28 mouse cellular contexts compared by ENCODE assay signal in the genomic region with DNA sequence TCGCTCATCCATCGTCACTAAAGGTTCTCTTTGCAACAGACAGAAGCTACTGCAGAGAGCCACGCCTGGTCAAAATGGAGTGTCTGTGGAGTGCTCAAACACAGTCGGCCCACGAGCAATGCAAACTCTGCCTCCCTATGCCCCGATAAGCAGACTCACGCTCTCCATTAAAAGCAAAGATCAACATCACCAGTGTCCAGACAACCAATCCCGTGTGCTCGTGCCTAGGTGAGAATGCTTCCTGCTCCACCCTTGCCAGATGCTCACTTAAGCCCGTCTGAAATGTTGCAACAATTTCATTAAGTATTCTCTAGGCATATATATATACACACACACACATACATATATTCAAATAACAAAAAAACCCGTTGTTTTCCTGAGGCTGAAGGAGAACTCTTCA. TPM values are rescaled to one million over a fixed set of nuclear protein-coding genes. Genes with fewer than 3 reads are reported as not detected.
DNase-seq lines count a peak whose midpoint lies in the region; ATAC-seq and TF ChIP-seq lines count a peak whose summit lies in the region.
"Had no signal": no experiment of that assay in that cellular context is flagged by ENCODE, and none has a peak within 500 bp of the region (broad histone marks: within the 10 kb centered on the region; RNA-seq: fewer than 3 reads in every experiment).

No protein-coding gene starts in this region.

- WGBS in heart, embryonic 11.5 days (ENCODE audit: insufficient replicate concordance), result 79% methylated on average over 11 of the region's 11 CpGs
- WGBS in heart, embryonic 16.5 days, result 75% methylated on average over 11 of the region's 11 CpGs
- 56% methylated on average over 11 of the region's 11 CpGs for WGBS in lung, embryonic 15.5 days
- whole genome bisulfite sequencing in stomach, postnatal 0 days, result 64% methylated on average over 11 of the region's 11 CpGs

- H3K4me2 ChIP-seq in heart, embryonic 11.5 days, result no peak overlapping the region
- H3K4me2 ChIP-seq in heart, embryonic 16.5 days (ENCODE audit: low read depth, low read length), result no peak overlapping the region
- H3K4me2 ChIP-seq in lung, embryonic 15.5 days, result no peak overlapping the region
- H3K4me2 ChIP-seq in stomach, postnatal 0 days (replicated peaks; ENCODE audit: low read depth), result no peak overlapping the region
- H3K4me2 ChIP-seq: hindbrain, embryonic 14.5 days; kidney, embryonic 15.5 days; limb, embryonic 12.5 days; liver, embryonic 12.5 days; midbrain, embryonic 12.5 days; neural tube, embryonic 13.5 days had no signal

- DNase-seq in heart, adult 8-10 months (ENCODE audit: low spot score), result no peak
- no peak for DNase-seq in heart, postnatal 4 days
- DNase-seq in lung, postnatal 4 days, result no peak
- DNase-seq in stomach, postnatal 0 days (ENCODE audit: low spot score), result peak; percentile 39
- DNase-seq: cerebellum, adult 11 months; cerebellum, adult 9-10 months; cerebellum, postnatal 36 days; gastrocnemius, postnatal 14 days; kidney, adult 18-20 months; kidney, postnatal 25 days; liver, postnatal 0 days; lung, postnatal 36 days; right cerebral cortex, postnatal 4 days; thymus, adult 2 months; thymus, postnatal 36 days had no signal

- H3K36me3 ChIP-seq in heart, embryonic 11.5 days (ENCODE audit: control insufficient read depth, insufficient read depth, low read length), result no peaks in the 10 kb centered on the region
- H3K36me3 ChIP-seq in heart, embryonic 16.5 days (ENCODE audit: control insufficient read depth, insufficient read depth), result no peaks in the 10 kb centered on the region
- H3K36me3 ChIP-seq in lung, embryonic 15.5 days, result no peaks in the 10 kb centered on the region
- H3K36me3 ChIP-seq in stomach, postnatal 0 days (ENCODE audit: control insufficient read depth, insufficient read depth, low read length), result no peaks in the 10 kb centered on the region
- H3K36me3 ChIP-seq: forebrain, embryonic 10.5 days; limb, embryonic 12.5 days; liver, embryonic 12.5 days; midbrain, embryonic 12.5 days; neural tube, embryonic 13.5 days had no signal

- no peak for TF ChIP-seq CTCF in stomach, postnatal 0 days (IDR thresholded peaks at IDR 0.05; ENCODE audit: low read depth)

- H3K4me3 ChIP-seq in heart, embryonic 11.5 days (ENCODE audit: low read depth, low read length), result no peak overlapping the region
- no peak overlapping the region for H3K4me3 ChIP-seq in heart, embryonic 16.5 days (ENCODE audit: low read length)
- H3K4me3 ChIP-seq in lung, embryonic 15.5 days, result no peak overlapping the region
- no peak overlapping the region for H3K4me3 ChIP-seq in stomach, postnatal 0 days (ENCODE audit: low read depth, low read length)
- H3K4me3 ChIP-seq: forebrain, embryonic 10.5 days; kidney, embryonic 15.5 days; limb, embryonic 12.5 days; liver, embryonic 12.5 days; megakaryocyte, embryonic 14.5 days; midbrain, embryonic 12.5 days; neural tube, embryonic 13.5 days had no signal

- no peaks in the 10 kb centered on the region for H3K9me3 ChIP-seq in heart, embryonic 11.5 days (replicated peaks; ENCODE audit: control insufficient read depth, low read length)
- no peaks in the 10 kb centered on the region for H3K9me3 ChIP-seq in heart, embryonic 16.5 days (replicated peaks; ENCODE audit: control insufficient read depth, low read length)
- no peaks in the 10 kb centered on the region for H3K9me3 ChIP-seq in lung, embryonic 15.5 days
- no peaks in the 10 kb centered on the region for H3K9me3 ChIP-seq in stomach, postnatal 0 days (ENCODE audit: control insufficient read depth, low read length)
- H3K9me3 ChIP-seq: forebrain, embryonic 10.5 days; kidney, embryonic 15.5 days; limb, embryonic 12.5 days; liver, embryonic 12.5 days; megakaryocyte, embryonic 14.5 days; midbrain, embryonic 12.5 days; neural tube, embryonic 13.5 days had no signal

- H3K27me3 ChIP-seq in heart, embryonic 11.5 days (ENCODE audit: control insufficient read depth, insufficient read depth, low read length), result no peaks in the 10 kb centered on the region
- H3K27me3 ChIP-seq in heart, embryonic 16.5 days (ENCODE audit: control insufficient read depth, insufficient read depth, low read length), result no peaks in the 10 kb centered on the region
- no peaks in the 10 kb centered on the region for H3K27me3 ChIP-seq in lung, embryonic 15.5 days
- no peaks in the 10 kb centered on the region for H3K27me3 ChIP-seq in stomach, postnatal 0 days (ENCODE audit: control insufficient read depth, insufficient read depth, low read length)
- H3K27me3 ChIP-seq: kidney, embryonic 15.5 days; limb, embryonic 12.5 days; liver, embryonic 12.5 days; megakaryocyte, embryonic 14.5 days; midbrain, embryonic 12.5 days; neural tube, embryonic 13.5 days had no signal

- no peak overlapping the region for H3K9ac ChIP-seq in heart, embryonic 11.5 days (ENCODE audit: low read depth, low read length)
- no peak overlapping the region for H3K9ac ChIP-seq in heart, embryonic 16.5 days (ENCODE audit: low read length)
- H3K9ac ChIP-seq in lung, embryonic 15.5 days, result no peak overlapping the region
- H3K9ac ChIP-seq in stomach, postnatal 0 days (ENCODE audit: low read length), result no peak overlapping the region
- H3K9ac ChIP-seq: hindbrain, embryonic 14.5 days; kidney, embryonic 15.5 days; limb, embryonic 12.5 days; liver, embryonic 12.5 days; liver, postnatal 0 days; midbrain, embryonic 12.5 days; neural tube, embryonic 13.5 days had no signal

- H3K4me1 ChIP-seq in heart, embryonic 11.5 days (ENCODE audit: control insufficient read depth, insufficient read depth, low read length), result peaks cover 71% of the 10 kb centered on the region
- peaks cover 74% of the 10 kb centered on the region for H3K4me1 ChIP-seq in heart, embryonic 16.5 days (ENCODE audit: control insufficient read depth, insufficient read depth, low read length)
- H3K4me1 ChIP-seq in lung, embryonic 15.5 days, result peaks cover 77% of the 10 kb centered on the region
- peaks cover 13% of the 10 kb centered on the region for H3K4me1 ChIP-seq in stomach, postnatal 0 days (replicated peaks; ENCODE audit: control insufficient read depth, insufficient read depth)
- H3K4me1 ChIP-seq: megakaryocyte, embryonic 14.5 days had no signal

- no peak for ATAC-seq in heart, embryonic 11.5 days (replicated peaks; ENCODE audit: insufficient number of reproducible peaks, low FRiP score, low TSS enrichment)
- ATAC-seq in heart, embryonic 16.5 days (replicated peaks; ENCODE audit: extremely low read depth, insufficient read depth, low FRiP score), result no peak
- no peak for ATAC-seq in lung, embryonic 15.5 days (ENCODE audit: borderline replicate concordance, extremely low read depth, low FRiP score, low TSS enrichment)
- ATAC-seq in stomach, postnatal 0 days (ENCODE audit: low FRiP score, low TSS enrichment), result peak; percentile 77
- ATAC-seq: CD4-positive, CD25-positive, alpha-beta regulatory T cell, adult 4 months; forebrain, embryonic 16.5 days; liver, embryonic 12.5 days; liver, postnatal 0 days had no signal

- no peak for TF ChIP-seq EP300 in stomach, postnatal 0 days (optimal IDR thresholded peaks at IDR 0.05)

- H3K27ac ChIP-seq in heart, embryonic 11.5 days (ENCODE audit: low read depth, low read length), result peak overlapping the region; percentile 64
- peak overlapping the region; percentile 84 for H3K27ac ChIP-seq in heart, embryonic 16.5 days (ENCODE audit: low read length)
- peak overlapping the region; percentile 45 for H3K27ac ChIP-seq in lung, embryonic 15.5 days
- no peak overlapping the region for H3K27ac ChIP-seq in stomach, postnatal 0 days (replicated peaks)
- H3K27ac ChIP-seq: forebrain, embryonic 10.5 days; hindbrain, embryonic 14.5 days; kidney, embryonic 15.5 days; liver, embryonic 12.5 days; midbrain, embryonic 12.5 days; neural tube, embryonic 13.5 days had no signal

RNA-seq across cellular contexts. Expression of a gene that starts 56.1 kb away (rescaled TPM):
- 27.5 and 28.6 TPM in 2 replicates for polyA plus RNA-seq in heart, embryonic 11.5 days (2014; fragmentation: Nextera tagmentation; extraction: Ambion mirVana)
- 10 to 100 TPM; 41.8 to 50.5 (median 49.8) TPM for total RNA-seq in heart, adult 8-10 months (2022)
- 21.7 and 24.4 TPM in 2 replicates for polyA plus RNA-seq in heart, embryonic 16.5 days (2015; fragmentation: Nextera tagmentation; extraction: Ambion mirVana)
- 10 to 100 TPM; 83.4 to 89.7 TPM for total RNA-seq in heart, postnatal 4 days (2021)
- 33.5 and 35.7 TPM in 2 replicates for polyA plus RNA-seq in lung, embryonic 15.5 days (2015; fragmentation: Nextera tagmentation; extraction: Ambion mirVana)
- 11.8 TPM in 2 replicates for polyA plus RNA-seq in stomach, postnatal 0 days (2015; fragmentation: Nextera tagmentation; extraction: Ambion mirVana)
